Mouse (Mus musculus) bone marrow macrophage, adult 2 months (primary cell): ENCODE measurements around the gene Unc13d. TPM values are rescaled to one million over a fixed set of nuclear protein-coding genes. Genes with fewer than 3 reads are reported as not detected.
"Not testable (repeated sequence)": the region's sequence is repeated elsewhere in the genome, so short reads cannot be mapped to it uniquely, and the experiment has no call there.

Experiments used
- H3K27ac ChIP-seq: 2 replicates; pipeline ENCODE4 v1.5.1; 2012; ENCODE audit warnings: low read depth, low read length; ENCODE audit not compliant: insufficient read depth
- H3K4me1 ChIP-seq: 2 replicates; pipeline ENCODE4 v1.6.1; 2012; ENCODE audit warnings: low read length; ENCODE audit not compliant: control insufficient read depth, insufficient read depth
- H3K4me3 ChIP-seq: 2 replicates; pipeline ENCODE4 v1.5.1; 2012; ENCODE audit warnings: mild to moderate bottlenecking, low read length, moderate library complexity; ENCODE audit not compliant: insufficient read depth
- CTCF ChIP-seq: IDR thresholded peaks from 2 replicates; pipeline ENCODE4 v1.5.1; 2012; ENCODE audit warnings: low read depth, mild to moderate bottlenecking, low read length, moderate library complexity
- POLR2A ChIP-seq: IDR thresholded peaks from 2 replicates; pipeline ENCODE4 v1.6.1; 2012; ENCODE audit warnings: mild to moderate bottlenecking, low read depth, low read length, borderline replicate concordance
- polyA plus RNA-seq: library from polyadenylated mRNA; stranded (reverse); fragments of >200 nt; gene quantifications from 2 replicates; pipeline ENCODE4 v1.2.4, GENCODE M21; 2012; ENCODE audit not compliant: missing spikeins, insufficient read depth, insufficient read length

The Unc13d gene
- polyA plus RNA-seq, 1 experiment: 32.3 TPM

DNA sequence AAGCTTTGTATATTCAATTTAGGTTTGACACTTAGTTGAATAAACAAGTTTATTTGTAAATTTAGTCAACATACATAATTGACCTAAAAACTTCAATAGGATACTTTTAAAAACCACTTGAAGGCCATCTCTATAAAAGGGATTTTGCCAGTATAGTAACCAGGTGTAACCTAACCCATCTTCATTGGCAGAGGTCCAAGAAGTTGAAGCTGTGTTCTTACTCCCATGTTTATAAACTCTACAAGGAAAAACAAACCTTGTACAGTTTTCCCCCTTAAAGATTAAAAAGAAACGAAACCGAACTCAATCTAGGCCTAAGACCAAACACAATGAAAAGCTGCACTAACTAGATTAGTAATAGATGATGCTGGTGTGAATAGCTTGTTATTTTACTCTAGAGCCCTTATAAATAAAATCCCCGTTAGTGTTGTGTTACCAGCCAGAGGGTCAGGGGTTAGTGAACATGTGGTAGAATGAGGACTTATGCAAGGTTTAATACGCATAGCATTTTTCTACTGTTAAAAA is 55.4 kb downstream of the Unc13d start:
- Histone ChIP-seq H3K4me3 (no peak overlapping the region), H3K4me1 (peaks cover 18% of the 10 kb centered on the region), H3K27ac (no peak overlapping the region)
- TF ChIP-seq CTCF (no peak), POLR2A (no peak)

DNA sequence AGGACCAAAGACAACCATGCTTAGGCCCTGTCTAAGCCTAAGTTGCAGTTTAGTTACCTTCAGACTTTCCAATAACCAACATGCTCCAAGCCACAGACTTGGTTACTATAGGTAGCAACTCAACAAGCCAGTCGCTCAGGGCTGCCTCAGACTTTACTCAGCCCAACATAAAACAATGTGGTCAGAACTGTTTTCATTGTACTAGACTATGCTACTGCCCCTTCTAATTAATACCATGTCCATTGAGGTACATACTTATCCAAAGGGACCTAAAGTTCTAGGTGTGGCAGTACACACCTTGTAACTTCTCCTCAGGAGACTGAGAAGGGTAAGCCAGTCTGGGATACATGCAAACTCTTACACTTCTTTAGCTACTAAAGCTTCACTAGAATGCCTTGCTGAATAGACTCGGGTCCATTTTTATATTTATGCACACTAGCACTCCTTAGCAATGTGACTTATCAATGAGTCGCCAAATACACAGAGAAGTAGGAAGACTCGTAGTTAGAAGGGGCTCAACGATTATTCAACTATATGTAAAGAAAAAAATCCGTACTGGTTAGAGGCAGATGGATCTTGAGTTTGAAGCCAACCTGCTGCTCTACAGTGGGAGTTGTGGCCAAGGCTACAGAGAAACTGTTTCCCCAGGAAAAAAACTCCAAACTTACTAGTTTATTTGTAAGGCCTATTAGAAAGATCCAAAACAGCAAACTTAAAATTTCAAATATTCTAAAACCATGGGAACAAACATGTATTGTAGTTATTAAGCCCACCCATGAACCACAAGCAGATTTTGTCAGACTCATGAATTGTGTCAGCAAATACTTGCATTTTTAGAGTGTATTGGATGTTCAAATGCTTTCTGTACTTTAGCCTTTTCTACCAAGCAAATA is 56.2 kb downstream of the Unc13d start:
- Histone ChIP-seq H3K4me1 (peaks cover 18% of the 10 kb centered on the region), H3K4me3 (no peak overlapping the region), H3K27ac (no peak overlapping the region)
- no peak for TF ChIP-seq POLR2A
- TF ChIP-seq CTCF: no peak

DNA sequence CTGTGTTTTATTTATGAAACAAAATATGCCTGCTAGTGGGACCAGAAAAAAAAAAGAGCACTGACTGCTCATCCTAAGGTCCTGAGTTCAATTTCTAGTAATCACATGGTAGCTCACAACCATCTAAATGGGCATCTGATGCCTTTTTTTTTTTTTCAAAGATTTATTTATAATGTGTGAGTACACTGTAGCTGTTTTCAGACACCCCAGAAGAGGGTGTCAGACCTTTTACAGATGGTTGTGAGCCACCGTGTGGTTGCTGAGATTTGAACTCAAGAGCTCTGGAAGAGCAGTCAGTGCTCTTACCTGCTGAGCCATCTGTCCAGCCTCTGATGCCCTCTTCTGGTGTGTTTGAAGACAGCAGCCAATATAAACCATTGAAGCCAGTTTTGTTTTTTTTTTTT is 57.2 kb downstream of the Unc13d start:
- Histone ChIP-seq H3K4me3 (no peak overlapping the region), H3K4me1 (peaks cover 15% of the 10 kb centered on the region), H3K27ac (no peak overlapping the region)
- TF ChIP-seq CTCF (no peak), POLR2A (no peak)

DNA sequence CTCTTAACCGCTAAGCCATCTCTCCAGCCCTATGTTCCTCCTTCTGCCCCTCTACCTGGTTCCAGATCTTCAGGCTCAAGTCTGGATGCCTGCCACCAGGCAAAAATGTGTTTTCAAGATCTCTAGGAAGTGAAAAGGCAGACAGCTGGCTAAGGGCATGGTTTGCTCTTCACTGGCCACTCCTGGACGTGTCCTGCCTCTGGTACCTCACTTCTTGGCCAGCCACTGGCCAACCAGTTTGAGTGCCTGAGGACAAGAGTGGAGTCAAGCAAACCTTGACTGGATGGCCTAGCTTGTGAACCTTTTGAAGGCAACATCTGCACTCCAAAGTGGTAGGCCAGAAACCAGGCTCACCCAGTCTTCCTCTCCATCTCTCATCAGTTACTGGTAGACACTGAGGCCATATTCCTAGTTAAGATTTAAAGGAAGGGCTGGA is 57.8 kb downstream of the Unc13d start:
- no peak overlapping the region for H3K4me3 ChIP-seq
- H3K27ac ChIP-seq: no peak overlapping the region
- TF ChIP-seq CTCF (no peak), POLR2A (no peak)

DNA sequence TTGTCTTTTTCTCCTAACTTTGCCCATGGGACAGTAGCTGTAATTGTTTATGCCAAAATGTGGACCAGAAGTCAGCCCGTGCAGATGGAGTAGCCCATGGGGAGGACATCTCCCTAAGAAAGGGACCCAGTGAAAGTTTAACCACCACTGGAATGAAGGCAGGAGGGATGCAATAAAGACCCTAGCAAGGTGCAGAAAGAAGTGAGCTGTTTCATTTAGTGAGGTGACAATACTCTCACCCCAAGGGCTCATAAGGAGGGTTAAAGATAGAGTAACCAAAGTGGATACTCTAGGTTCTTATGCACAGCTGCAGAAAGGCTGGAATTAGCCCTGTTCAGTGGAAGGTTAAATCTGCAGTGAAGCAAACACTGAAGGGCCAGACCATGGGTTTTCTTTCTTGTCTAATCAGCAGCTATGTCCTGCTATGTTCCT is 58.4 kb downstream of the Unc13d start:
- H3K27ac ChIP-seq: no peak overlapping the region
- H3K4me1 ChIP-seq: peaks cover 9% of the 10 kb centered on the region
- TF ChIP-seq POLR2A (no peak), CTCF (no peak)
- H3K4me3 ChIP-seq: no peak overlapping the region

More for the DNA sequence above, 57.8 kb downstream of the Unc13d start:
- peaks cover 10% of the 10 kb centered on the region for H3K4me1 ChIP-seq

DNA sequence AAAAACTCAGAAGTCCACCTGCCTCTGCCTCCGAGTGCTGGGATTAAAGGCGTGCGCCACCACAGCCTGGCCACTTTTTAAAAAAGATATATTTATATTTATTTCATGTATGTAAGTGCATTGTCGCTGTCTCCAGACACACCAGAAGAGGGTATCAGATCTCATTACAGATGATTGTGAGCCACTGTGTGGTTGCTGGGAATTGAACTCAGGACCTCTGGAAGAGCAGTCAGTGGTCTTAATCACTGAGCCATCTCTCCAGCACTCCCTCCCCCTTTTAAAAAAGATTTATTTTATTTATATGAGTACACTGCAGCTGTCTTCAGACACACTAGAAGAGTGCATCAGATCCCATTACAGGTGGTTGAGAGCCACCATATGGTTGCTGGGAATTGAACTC is 58.9 kb downstream of the Unc13d start:
- not testable (repeated sequence) for H3K4me3 ChIP-seq, H3K27ac ChIP-seq, H3K4me1 ChIP-seq

DNA sequence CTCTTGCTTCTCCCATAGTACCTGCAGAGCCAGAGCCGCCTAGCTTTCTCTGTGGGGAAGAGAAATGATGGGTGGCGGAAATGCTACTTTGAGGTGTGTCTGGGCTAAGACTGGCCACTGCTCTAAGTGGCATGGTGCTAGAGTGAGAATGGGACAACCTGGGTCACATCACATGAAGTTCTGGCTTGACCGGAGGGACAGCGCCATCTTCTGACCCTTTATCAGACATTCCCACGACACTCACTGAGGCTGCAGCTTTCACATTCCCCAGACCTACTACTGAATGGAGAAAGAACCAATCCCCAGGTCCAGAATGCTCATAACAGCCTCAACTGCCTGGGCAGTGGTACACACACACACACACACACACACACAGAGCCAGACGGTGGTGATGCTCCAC is 59.7 kb downstream of the Unc13d start:
- peaks cover 10% of the 10 kb centered on the region for H3K4me1 ChIP-seq
- H3K4me3 ChIP-seq: no peak overlapping the region
- no peak overlapping the region for H3K27ac ChIP-seq
- TF ChIP-seq POLR2A: no peak
- TF ChIP-seq CTCF: peak; percentile 49; the same call in 1 of the 2 replicates

DNA sequence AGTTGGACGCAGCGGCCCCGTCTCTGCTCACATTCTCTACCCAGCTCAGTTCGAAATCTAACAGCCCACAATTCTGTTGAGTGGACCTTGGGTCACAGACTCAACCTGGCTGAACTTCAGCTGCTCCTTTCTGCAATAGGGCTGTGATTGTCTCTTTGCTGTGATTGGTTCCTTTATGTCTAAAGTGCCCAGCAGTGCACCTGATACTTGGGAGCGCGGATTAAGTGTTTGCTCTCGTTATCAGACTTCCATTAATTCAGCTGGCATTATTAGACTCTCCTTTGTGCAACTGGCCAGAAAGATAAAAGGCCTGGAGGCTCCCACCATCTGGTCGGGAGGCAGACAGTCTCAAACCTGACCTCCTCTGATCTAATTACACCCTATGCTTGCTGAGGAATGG is 62.9 kb downstream of the Unc13d start:
- no peak for TF ChIP-seq CTCF
- TF ChIP-seq POLR2A: no peak
- H3K4me1 ChIP-seq: peaks cover 17% of the 10 kb centered on the region

DNA sequence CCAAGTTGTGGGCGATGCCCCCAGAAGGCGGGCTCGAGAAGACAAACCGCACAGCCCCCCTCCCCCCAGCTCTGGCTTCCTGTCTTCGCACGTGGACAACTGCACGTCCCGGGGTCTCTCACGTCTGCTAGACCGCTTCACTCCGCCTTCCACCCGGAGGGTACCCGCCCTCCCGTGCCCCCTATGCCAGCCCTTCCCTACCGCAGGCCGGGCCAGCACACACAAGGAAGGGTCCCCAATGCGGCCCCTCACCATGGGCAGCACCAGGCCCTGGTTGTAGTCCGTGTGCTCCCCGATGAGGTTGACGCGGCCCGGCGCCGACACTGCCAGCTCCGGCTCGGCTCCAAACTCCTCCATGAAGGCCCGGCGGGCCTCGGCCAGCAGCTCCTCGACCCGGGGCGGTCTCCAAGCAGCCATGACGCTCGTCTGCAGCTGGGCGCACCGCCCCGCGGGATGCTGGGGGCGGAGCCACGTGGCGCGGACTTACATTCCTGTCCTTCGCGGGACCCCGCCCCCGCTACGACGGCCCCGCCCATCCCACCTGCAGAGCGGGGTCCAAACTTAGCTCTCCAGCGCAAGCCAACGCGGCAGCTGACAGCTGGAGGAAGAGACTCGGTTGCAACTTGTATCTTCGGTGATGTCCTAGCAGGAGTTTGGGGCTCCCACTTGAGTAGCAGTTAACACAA is 65.4 kb downstream of the Unc13d start, which contains the start of gene Galk1:
TSS of gene Galk1 (minus strand) at position 458 of the 686 bp plus-strand sequence.
- peak within 1 kb of the TSS; percentile 73 for H3K4me3 ChIP-seq
- H3K27ac ChIP-seq: 0 out of 2 replicates have a peak within 1 kb of the TSS, but pooled peaks have one; percentile 19
- peaks cover 13% of the 10 kb centered on the region for H3K4me1 ChIP-seq
- TF ChIP-seq CTCF: no peak
- TF ChIP-seq POLR2A: no peak

More for the DNA sequence above, 62.9 kb downstream of the Unc13d start:
- H3K27ac ChIP-seq: no peak overlapping the region
- H3K4me3 ChIP-seq: no peak overlapping the region

Other genes with a start within 250 kb of the Unc13d start
- not detected in 2 replicates for gene Myo15b, start 219.6 kb downstream of the Unc13d start, polyA plus RNA-seq
- not detected in 2 replicates for gene Smim5, start 178.0 kb downstream of the Unc13d start, polyA plus RNA-seq
- gene Smim6, start 165.9 kb downstream of the Unc13d start, polyA plus RNA-seq: not detected in 2 replicates
- gene Sap30bp, start 144.7 kb downstream of the Unc13d start, polyA plus RNA-seq: 23.6 and 24.5 TPM in 2 replicates
- gene Recql5, start 144.5 kb downstream of the Unc13d start, polyA plus RNA-seq: 19.9 and 21.5 TPM in 2 replicates
- 0.23 TPM in 1 of 2 replicates, not detected in the other for gene Itgb4, start 103.3 kb downstream of the Unc13d start, polyA plus RNA-seq
- gene Galk1, start 65.2 kb downstream of the Unc13d start, polyA plus RNA-seq: 12.2 and 14.4 TPM in 2 replicates
- gene H3f3b, start 50.0 kb downstream of the Unc13d start, polyA plus RNA-seq: 431 and 432 TPM in 2 replicates
- 24.9 and 28.1 TPM in 2 replicates for gene Unk, start 47.6 kb downstream of the Unc13d start, polyA plus RNA-seq
- gene Wbp2, start 9.0 kb upstream of the Unc13d start, polyA plus RNA-seq: 134 and 155 TPM in 2 replicates
- 32.1 and 38.5 TPM in 2 replicates for gene Trim47, start 49.2 kb upstream of the Unc13d start, polyA plus RNA-seq
- gene Trim65, start 53.2 kb upstream of the Unc13d start, polyA plus RNA-seq: 22.4 and 23.4 TPM in 2 replicates
- 19.2 and 31.8 TPM in 2 replicates for gene Mrpl38, start 60.9 kb upstream of the Unc13d start, polyA plus RNA-seq
- 21.1 and 26.4 TPM in 2 replicates for gene Fbf1, start 90.2 kb upstream of the Unc13d start, polyA plus RNA-seq
- 70.4 TPM in 2 replicates for gene Ten1, start 120.9 kb upstream of the Unc13d start, polyA plus RNA-seq
- gene Acox1, start 121.1 kb upstream of the Unc13d start, polyA plus RNA-seq: 47.0 and 47.6 TPM in 2 replicates
- gene Evpl, start 160.1 kb upstream of the Unc13d start, polyA plus RNA-seq: not detected in 2 replicates
- 42.5 and 43.7 TPM in 2 replicates for gene Srp68, start 196.3 kb upstream of the Unc13d start, polyA plus RNA-seq
- gene Galr2, start 203.0 kb upstream of the Unc13d start, polyA plus RNA-seq: 0.41 TPM in 1 of 2 replicates, not detected in the other
- gene Exoc7, start 229.3 kb upstream of the Unc13d start, polyA plus RNA-seq: 71.8 and 88.2 TPM in 2 replicates